Mouse (Mus musculus) ES-E14 (cell line): Measurements from ENCODE around the gene Asb12.

ENCODE experiments used
- HCFC1 ChIP-seq: IDR thresholded peaks from 2 replicates; pipeline ENCODE4 v1.6.1; 2012; ENCODE audit warnings: low read length, inconsistent platforms, borderline replicate concordance; ENCODE audit not compliant: insufficient read depth
- MAFK ChIP-seq: IDR thresholded peaks from 2 replicates; pipeline ENCODE4 v1.6.1; 2014; ENCODE audit warnings: mild to moderate bottlenecking, low read depth, low read length, inconsistent platforms; ENCODE audit not compliant: insufficient read depth
- ZC3H11A ChIP-seq: IDR thresholded peaks from 2 replicates; pipeline ENCODE4 v1.6.1; 2012; ENCODE audit warnings: low read depth, mild to moderate bottlenecking, inconsistent platforms, low read length, borderline replicate concordance
- ZNF384 ChIP-seq: IDR thresholded peaks from 2 replicates; pipeline ENCODE4 v1.6.1; 2012; ENCODE audit warnings: low read depth, low read length, inconsistent platforms

DNA sequence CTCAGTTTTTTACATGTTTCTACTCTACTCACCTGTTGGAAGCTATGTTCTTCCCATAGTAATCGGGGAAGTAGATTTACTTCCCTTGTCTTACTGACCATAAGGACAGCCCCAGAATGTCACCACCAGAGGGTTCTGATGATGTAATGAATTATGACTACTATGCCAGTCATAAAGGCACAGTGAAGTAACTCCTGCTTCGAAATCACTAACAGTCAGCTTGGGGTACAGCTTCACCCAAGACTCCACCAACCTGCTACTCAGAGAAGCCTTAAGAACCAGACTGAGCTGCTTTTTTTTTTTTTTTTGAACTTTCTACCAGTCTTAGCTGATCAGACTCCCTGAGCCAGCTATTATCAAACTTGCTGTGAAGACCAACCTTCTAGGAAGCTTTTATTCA, at the start of gene Asb12, which contains the start of gene Pfn5:
- TF ChIP-seq MAFK: no peak
- no peak for TF ChIP-seq ZNF384
- TF ChIP-seq HCFC1: no peak
- no peak for TF ChIP-seq ZC3H11A
